Mouse (Mus musculus): Measurements from ENCODE around the gene Cfap45. TPM values are rescaled to one million over a fixed set of nuclear protein-coding genes. Genes with fewer than 3 reads are reported as not detected.

Gene Cfap45
- total RNA-seq, 2 experiments from 2014 or later: 0.14 to 0.92 TPM

DNA sequence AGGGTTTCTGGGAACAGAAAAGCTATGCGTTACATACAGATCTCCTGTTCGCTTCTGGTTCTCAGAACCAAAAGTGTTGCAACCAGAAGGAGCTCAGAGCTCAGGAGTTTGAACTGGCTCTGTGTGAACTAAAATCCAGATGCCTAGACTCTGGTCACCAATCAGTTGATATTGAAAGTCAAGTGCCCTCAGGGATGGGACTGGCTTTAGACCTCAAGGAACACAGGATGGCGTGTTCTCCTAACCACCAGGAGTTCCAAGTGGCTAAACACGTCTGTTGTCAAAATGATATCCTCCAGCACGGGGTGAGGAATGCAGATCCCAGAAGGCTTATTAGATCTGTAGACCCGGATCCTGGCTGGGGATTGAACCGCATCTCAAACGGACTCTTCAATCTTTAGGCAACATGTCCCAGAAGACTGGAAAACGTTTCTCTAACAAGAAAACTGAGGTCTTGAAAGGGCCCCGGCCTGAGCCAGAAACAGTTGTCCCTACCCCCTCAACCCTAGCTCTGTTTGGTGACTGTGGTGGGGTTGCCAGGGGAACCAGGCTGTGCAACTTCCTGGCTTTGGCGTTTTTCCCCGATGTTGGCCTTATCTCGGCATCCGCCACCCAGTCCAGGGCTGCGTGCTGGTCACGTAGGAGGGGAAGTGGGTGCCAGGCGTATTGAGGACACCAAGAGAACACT lies 6.9 kb upstream of the Cfap45 start:
- peak; percentile 79 to 82 for DNase-seq
- intact Hi-C loops (cut with DNase I): loop anchor here (1.0 kb wide), 1 partner anchor 11 kb away; no protein-coding TSS in a partner anchor

DNA sequence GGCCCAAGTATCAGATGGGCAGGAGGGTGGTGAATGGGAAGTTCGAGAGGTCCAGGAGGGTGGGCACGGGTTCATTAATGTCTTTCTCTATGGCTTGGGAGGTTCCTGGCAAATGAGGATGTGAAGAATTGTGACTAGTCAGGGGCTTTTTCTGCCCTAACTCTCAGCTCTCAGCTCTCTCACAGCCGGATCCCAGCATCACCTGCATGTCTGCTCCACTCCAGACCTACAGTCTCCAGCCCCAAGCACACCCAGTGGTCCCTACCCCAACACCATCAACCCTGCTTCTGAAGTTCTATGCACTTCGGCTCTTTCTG lies 6.4 kb upstream of the Cfap45 start:
- intact Hi-C loops (cut with DNase I): no loop called here
- no peak for DNase-seq

DNA sequence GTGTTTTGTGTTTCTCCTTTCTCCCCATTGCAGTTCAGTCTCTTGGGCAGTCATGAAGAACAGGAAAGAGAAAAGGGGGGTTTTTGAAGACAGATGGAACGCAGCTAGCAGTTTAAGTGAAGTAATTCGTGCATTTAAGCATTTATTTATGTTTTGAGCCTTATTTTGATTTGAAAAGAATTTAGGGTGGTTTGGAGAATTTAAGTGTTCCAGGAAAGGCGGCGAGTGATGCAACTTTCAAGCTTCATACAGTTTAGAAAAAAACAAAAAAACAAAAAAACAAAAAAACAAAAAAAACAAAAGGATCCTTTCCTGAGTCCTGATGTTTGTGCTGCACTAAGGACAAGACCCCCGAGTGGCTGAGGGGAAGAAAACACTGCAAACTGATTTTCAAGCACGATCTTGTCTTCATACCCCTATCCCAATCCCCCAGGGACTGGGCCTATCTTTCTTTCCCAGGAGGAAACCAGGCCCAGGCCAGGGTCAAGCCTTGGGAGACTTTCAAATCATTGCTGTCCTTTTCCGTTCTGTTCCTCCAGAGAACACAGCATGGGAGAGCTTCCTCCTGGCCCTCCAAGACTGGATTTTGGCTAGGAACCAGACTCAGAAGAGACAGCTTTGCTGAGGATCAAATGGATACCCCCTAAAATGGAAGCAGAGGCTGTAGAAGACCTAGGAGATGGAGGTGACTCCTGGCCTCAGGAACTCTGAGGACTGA lies 5.9 kb upstream of the Cfap45 start:
- intact Hi-C loops (cut with DNase I): no loop called here
- DNase-seq: no peak

DNA sequence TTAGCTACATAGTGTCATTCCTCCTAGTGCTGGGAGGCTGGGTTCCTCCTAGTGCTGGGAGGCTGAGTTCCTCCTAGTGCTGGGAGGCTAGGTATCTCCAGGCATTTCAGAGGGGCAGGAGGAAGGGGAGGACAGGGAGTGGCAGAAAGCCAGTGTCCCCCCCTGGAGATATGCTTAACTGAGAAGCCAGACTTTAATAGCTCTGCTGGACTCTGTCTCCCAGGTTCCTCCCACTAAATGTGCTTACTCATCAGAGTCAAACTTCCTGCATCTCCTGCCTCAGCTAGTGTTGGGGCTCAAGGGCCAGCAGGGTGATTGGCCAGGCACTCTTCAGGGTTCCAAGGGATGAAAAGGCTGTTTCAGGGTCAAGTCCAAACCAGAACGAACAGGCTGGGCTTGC lies 5.2 kb upstream of the Cfap45 start:
- DNase-seq: no peak
- intact Hi-C loops (cut with DNase I): no loop called here

DNA sequence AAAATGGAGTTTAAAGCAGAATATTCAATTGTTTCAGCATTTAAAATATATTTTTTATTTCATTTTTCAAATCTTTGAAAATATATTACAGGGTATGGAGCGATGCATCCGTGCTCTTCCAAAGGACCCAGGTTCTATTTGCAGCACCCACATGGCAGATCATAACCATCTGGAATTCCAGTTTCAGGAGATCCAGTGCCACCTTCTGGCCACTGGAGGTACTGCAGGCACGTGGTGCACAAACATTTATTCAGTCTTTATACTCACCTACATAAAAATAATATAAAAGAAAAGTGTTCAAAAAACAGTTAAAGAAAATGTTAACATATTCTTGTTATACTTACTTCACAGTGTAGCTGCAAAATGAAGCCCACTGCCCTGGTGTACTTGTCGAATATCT lies 2.6 kb upstream of the Cfap45 start:
- DNase-seq: no peak
- intact Hi-C loops (cut with DNase I): no loop called here

DNA sequence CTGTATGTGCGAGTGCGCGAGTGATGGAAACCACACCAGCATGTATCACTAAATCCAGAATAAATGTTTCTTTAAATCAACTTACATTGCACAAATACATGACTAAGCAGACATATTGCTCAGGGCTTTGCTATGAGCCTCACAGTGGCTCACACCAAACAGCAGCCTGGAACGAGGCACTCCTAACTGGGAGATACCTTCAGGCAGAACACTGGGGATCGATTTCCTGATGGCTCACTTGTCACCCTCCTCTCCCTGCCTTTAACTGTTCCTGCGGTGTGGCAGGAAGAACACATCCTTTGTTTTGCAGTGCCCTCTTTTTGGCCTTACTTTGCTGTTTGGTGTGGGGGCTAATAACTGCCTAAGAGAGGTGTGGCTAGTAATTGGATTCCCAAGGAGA lies 957 bp upstream of the Cfap45 start:
- DNase-seq: no peak

DNA sequence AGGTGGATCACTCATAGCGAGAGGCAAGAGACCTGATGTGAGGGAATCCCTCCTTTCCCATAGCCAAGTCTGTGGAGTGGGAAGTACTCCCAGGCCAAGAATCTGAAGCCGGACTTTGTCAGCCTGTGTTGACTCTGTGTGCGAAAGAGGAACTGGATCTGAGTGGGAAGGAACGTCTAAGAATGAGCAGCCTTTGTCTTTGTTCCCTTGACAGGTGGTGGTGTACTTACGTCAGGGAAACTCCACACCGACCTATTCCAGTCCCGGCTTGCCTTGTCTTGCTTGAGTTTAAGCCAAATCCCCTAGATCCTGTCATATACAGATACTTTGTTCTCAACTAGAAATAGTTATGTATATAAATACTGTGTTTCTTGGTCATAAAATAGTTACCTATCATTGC lies 1.9 kb downstream of the Cfap45 start:
- DNase-seq: no peak

More for the DNA sequence above, 957 bp upstream of the Cfap45 start:
- intact Hi-C loops (cut with DNase I): no loop called here

DNA sequence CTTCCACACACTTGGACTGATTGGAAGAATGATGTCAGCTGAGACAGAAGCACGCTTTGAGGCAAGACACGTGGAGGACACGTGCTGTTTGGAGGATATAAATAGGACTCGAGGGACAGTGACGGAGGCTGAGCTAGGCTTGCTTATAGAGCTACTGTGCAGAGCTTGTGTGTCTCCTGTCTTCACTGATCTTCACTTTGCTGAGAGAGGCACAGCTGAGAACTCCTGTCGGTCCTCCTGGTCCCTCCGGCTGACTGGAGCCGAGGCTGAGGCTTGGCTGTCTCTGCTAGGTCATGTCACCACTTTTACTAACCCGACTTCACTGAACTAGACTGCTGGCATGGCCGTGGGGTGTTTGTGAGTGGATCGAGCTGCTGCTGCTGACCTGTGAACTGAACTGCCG lies 3.1 kb downstream of the Cfap45 start:
- intact Hi-C loops (cut with DNase I): no loop called here
- peak in 1 of 2 experiments; percentile 44 for DNase-seq

More for the DNA sequence above, 1.9 kb downstream of the Cfap45 start:
- intact Hi-C loops (cut with DNase I): no loop called here

DNA sequence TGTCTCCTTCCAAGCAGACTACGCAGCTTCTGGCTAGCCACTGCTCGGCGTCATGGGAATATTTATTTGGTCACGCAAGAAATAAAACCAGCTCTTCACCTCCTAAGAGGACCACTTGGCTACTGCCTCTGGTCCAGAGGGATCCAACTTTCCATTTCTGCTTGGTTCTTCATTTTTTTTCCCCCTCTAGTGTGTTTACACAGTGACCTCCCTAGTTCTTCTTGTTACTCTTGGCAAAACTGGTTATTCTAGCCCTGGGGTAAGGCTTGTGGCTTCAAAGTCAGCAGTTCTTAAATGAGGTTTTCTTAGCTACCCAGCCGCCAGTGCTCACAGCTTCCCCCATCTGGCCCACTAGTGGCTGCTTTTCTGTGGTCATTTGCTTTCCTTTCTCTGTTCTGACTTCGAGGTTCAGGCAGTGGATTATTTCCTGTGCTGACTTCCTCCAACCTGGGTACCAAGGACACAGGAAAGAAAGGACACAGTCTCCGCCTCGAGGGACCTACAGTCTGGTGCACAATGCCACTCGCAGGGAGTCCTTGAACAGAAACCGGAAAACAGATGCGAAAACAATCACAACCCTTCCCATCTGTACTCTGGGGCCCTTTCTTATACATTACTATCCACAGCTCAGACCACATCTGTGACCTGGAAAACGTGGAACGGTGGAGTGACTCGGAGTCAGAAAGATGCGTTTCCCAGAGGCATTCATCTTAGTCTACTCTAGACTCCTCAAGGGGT lies 4.6 kb downstream of the Cfap45 start:
- intact Hi-C loops (cut with DNase I): loop anchor here (1.0 kb wide), 1 partner anchor 25 kb away; the partner anchor contains the start of gene Tagln2
- DNase-seq: peak; percentile 59 to 65

DNA sequence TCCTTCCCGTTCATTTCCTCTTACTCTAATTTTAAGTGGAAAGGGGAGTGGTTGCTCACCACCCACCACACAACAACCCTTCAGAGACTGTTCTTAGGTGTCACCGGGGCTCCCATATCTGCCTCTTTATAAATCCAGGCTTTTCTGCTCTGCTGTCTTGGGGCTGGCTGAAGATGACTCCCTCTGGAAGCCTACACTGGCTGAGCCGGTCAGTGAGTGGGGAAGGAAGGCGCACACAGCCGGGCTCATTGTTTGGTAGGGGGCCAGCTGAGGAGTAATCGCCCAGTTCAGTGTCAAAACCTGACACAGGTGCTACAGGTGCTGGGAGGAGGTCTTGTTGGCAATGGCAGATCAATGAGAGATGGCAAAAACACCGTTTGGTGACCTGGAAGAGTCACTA lies 5.4 kb downstream of the Cfap45 start:
- intact Hi-C loops (cut with DNase I): loop anchor here (1.0 kb wide), 1 partner anchor 26 kb away; the partner anchor contains the start of gene Tagln2
- DNase-seq: no peak

DNA sequence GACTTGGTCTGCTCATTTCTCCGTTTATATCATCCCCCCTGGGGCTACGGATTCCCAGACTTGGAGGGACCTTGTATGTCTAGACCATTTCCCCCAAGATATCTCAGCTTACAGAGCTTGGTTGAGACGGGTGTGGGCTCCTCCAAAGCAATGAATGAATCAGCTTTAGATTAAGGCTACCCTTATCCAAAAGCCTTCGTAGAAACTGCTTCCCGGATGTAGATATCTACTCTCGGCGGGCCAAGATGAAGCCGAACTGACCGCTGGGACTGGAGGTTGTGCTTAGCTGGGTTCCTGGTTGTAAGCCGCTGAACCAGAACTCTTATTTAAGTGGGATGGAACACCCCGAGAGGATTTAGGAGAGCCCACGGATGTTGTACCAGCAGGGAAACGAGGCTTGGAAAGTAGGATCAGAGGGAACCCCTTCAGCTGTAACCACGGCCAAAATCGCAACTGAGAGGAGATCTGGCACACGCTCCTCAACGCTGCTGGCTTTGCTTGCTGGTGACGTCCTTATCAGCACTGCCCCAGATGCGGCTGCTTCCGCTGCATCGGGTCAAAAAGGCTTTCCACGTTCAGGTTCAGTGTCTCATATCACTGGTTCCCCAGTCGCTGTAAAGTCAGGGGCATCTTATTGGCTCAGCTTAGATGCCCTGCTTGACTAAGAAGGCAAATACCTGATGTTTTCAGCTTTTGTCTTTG lies 5.9 kb downstream of the Cfap45 start:
- peak; percentile 66 to 73 for DNase-seq
- intact Hi-C loops (cut with DNase I): no loop called here

DNA sequence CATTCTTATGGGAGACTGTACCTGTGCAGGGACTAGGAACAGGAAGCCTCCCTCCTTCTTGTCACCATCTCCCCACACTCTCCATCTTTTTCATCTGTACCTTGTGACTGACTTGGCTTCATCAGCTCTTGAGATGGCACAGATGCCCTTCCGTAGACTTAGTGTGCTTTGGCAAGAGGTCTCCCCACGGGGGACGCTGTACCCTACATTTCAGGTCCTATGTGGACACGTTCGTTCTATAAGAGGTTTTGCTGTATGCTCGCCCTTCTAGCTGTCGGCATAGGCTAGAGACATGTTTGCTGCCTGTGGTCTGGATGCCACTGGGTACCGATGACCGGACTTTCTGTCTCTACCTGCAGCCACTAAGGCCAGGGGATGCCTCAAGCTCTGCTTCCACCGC lies 6.8 kb downstream of the Cfap45 start:
- no peak for DNase-seq
- intact Hi-C loops (cut with DNase I): no loop called here

DNA sequence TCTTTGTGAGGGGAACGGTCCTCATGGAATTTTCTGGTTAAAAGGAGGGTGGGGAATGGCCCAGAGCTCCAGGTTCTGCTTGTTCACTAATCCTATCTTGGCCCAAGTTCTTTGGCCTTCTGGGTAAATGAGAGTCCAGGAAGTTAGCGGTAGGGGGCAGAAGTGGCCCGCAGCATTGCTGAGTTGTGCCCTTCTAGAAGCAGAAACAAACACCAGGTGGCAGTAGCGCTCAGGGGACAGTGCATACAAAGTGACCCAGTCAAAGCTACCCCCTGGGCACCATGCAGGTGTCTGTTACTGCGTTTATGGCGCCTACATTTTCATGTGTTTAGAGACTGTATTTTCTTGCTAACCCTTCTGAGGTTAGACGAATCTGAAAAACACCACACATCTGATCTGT lies 8.1 kb downstream of the Cfap45 start:
- intact Hi-C loops (cut with DNase I): loop anchor here (1.0 to 2.0 kb wide), 5 partner anchors 22 to 105 kb away; no protein-coding TSS in a partner anchor

DNA sequence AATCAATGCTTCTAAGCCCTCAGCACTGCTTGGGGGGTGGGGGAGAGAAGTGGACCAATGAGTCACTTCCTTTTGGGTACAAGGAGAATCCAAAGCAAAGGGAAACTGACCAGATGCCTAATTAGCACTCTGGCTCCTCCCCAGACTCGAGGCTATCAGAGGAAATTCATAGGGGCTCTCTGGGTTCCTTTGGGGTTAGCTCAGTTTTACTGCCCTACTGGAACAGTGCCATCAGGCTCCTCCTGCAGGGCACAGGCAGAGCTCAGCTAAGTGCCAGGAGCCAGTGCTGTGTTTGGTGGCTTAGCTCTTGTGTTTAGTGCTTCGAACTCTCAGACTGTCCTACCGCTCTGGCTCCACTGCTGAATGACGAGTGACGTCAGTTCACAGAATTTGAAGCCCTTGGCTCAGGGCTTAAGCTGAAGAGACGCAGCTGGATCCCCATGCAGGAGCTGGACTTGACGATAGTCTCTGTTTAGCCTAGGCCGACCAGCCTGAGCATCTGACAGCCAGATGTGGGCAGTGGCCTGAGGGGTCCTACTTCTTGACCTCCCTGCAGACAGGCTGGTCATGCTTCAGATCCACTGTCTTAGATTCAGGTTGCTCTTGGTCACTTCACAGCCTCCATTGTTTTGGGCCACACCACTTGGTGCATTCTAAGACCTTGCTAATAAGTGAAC lies 10.1 kb downstream of the Cfap45 start:
- intact Hi-C loops (cut with DNase I): no loop called here
- DNase-seq: no peak

More for the DNA sequence above, 8.1 kb downstream of the Cfap45 start:
- DNase-seq: peak; percentile 91 to 94

DNA sequence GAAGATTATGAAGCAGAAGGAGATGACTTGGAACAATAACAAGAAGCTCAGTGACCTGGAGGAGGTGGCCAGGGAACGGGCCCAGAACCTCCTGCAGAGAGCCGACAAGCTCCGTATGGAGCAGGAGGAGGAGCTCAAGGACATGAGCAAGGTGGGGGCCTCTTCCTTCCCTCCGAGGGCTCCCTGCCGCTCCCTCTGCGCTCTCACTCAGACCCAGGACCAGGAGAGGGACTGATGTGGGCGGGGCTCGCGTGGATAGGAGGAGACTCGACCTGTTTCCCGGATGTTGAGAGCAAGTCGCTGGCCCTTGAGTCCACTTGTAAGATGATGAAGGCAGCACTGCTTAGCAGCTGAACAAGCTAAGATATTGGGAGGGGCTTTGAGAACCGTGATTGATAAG lies 11.9 kb downstream of the Cfap45 start:
- intact Hi-C loops (cut with DNase I): no loop called here
- no peak for DNase-seq

DNA sequence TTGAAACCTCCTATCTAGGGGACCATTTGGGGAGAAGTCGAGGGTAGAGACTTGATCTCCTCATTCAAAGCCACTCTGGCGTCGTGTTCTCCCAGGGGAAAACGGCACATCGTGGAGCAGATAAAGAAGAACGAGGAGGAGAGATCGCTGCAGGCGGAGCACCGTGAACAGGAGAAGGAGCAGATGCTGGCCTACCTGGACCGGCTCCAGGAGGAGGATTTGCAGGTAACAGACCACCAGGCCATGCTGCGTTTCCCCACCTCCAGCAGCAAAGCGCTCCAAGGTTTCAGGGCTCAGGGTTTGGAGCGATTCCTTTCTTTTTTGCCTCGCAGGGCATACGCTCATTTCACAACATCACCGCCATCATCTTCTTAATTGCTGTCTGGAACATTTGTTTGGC lies 14.5 kb downstream of the Cfap45 start:
- DNase-seq: no peak
- intact Hi-C loops (cut with DNase I): no loop called here

DNA sequence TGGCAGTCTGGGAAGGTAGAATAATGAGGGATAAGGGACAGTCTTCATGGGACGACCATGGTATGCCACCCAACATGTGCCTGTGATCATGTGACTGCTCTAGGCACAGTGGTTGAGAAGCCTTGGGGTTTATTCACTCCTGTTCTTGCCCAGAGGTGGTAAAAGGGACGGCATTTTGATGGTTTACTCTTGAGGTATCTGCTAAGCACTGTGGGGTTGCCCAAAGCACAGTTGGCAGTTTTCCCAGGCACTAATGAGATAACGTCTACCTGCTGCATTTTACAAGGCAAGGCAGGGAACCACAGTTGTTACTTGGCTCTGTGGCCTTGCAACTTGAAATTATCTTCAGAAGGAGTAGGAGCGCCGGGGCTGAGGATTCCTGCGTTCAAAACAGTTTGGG lies 19.2 kb downstream of the Cfap45 start:
- DNase-seq: no peak
- intact Hi-C loops (cut with DNase I): no loop called here

DNA sequence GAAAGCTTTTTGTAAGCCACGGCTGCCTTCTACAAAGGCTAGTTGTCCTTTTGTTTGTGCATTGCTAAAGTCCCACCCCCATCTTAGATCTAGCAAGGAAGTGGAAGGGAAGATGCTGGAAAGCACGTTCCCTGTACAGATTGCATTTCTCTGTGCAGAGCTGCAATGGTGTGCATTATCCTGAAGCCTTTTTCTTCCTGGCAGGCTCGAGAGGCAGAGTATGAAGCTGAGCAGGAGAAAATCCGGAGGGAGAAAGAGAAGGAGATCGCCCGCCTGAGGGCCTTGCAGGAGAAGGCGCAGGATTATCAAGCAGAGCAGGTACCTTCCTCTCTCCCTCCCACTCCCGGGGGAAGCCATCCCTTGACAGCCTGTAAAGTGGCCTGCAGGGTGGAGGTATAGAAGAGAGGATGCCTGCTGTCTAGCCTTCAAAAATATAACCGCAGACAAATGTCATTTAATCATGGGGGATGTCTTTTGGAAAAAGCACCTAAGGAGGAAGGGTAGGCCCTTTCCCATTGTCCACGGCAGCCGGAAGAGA lies 19.8 kb downstream of the Cfap45 start:
- DNase-seq: no peak
- intact Hi-C loops (cut with DNase I): no loop called here

DNA sequence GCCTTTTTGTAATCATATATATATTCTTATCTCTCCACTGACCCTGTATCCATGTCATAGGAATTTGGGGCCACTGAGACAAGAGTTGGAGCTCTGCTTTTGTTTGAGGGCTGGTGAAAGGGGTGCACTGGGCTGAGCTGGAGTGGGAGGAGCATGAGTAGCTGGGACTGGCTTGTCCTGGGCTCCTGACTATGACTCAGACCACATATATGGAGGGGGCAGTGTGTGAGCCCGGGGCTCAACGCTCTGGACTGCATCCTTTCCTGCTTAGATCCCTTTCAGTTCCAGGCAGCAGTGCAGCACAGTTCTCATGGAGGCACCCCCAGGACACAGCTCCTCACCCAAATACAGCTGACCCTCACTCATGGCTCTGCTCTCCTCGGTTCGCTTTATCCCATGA lies 25.5 kb downstream of the Cfap45 start:
- intact Hi-C loops (cut with DNase I): no loop called here
- DNase-seq: no peak

DNA sequence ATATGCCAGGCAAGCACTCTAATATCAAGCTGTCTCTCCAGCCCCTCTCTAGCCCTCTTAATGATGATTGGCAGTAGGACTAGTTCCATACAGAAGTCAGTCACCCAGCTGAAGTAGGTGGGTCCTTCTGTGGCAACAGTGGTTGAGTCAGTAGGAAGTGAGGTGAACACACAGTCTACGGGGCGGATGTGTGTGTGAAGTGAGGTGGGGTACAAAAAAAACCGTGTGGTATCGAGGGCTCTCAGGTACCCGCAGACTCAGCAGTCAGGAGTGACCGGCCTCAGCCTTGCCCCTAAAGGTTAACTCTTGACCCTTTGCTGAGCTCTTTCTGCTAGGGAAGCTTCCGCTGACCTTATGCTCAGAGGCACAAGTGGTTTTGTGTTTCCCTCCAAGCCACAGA lies 27.9 kb downstream of the Cfap45 start:
- intact Hi-C loops (cut with DNase I): no loop called here
- no peak for DNase-seq

Data from heart, postnatal 36 days (tissue).